Mouse (Mus musculus) heart, adult 8-10 months (tissue): Measurements from ENCODE around the gene Ttc21b. TPM values are rescaled to one million over a fixed set of nuclear protein-coding genes. Genes with fewer than 3 reads are reported as not detected.
"Not testable (repeated sequence)": the region's sequence is repeated elsewhere in the genome, so short reads cannot be mapped to it uniquely, and the experiment has no call there.

Experiments
- DNase-seq: peaks from one replicate; pipeline ENCODE4 v3.0.0; 2022; ENCODE audit warnings: low spot score
- total RNA-seq, 4 experiments: library from RNA; stranded (reverse); gene quantifications; 2 replicates each; pipeline ENCODE4 v1.2.4; 2022

The Ttc21b gene
- total RNA-seq = 1 to 10 TPM; 3.6 to 4.6 (median 3.9) TPM

GRCm38 (mm10) chr2:66256220-66257131 is at the start of gene Ttc21b:
Gene Ttc21b, minus strand, starts transcription at chr2:66256617.
- DNase-seq = peak; percentile 95

DNA sequence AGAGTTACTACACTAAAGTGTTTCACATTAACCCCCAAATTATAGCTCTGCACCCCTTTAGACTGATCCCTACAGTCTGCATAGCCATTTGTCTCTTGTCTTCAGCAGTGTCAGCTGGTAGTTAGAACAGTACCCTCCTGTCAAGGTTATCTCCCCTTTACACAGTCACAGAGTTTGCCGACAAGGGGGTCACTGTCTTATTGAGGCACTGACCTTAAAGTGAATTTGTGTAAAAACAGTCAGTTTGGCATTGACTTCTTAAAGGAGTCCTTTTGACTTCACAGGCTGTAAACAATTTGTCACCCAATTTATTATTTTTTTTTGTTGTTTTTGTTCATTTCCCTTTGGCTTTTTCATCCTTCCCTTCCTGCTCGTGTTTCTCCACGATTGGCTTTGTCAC is 16.1 kb upstream of the Ttc21b start:
- no peak for DNase-seq

DNA sequence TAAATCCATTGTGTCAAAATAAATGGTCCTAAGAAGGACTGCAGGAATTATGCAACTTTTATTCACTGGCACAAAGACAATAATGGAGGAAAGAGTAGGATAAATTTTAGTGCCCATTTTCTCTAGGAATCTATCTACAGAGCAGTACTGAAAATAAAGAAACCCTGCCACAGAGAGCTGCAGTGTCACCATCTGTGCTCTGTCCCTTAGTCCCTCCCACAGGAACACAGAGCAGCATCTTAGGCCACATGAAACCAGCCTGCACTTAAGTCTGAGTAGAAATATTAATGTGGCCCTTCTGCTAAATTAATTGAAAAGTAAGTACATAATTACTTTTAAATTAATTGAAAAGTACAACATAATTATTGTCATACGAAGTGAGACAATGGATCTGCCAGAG is 12.4 kb downstream of the Ttc21b start:
- DNase-seq = no peak

- no peak for DNase-seq
Measured at GRCm38 (mm10) chr2:66240334-66240733, 16.1 kb downstream of the Ttc21b start.

DNA sequence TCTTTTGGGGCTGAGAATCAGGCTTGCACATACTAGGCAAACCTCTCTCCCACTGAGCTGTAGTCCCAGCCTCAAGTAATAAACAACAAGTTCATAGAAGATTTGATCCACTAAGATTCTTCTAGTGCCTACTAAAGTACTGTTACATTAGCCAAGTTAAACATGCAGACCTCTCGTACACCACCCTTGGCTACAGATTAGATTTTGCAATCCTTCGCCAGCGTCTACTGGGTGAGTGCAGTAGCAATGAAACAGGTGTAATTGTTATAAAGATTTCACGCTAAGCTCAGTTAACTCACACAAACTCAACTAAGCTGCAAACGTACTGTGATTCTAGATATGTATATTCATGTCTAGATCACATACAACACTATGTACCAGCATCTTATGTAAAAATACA is 17.5 kb downstream of the Ttc21b start:
- DNase-seq = no peak

GRCm38 (mm10) chr2:66220954-66221353 is 35.5 kb downstream of the Ttc21b start:
- DNase-seq = no peak

DNA sequence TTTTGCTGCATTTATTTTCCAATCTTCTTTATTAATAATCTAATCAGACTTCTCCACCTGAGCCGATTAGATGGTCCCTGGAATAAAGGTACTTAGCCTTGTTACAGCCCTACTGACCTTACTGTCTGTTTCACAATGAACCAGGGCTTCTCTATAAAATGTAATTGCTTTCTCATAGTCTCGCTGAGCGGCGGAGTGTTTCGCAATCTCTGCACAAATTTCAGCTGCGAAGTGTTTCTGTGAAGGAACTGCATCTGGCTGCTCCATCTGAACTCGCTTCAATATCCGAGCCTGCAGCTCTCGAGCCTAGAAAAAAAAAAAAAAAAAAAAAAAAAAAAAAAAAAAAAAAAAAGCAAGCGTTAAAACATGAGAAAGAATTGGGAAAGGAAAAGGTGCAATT is 46.5 kb downstream of the Ttc21b start:
- DNase-seq = no peak

GRCm38 (mm10) chr2:66209353-66209752 is 47.1 kb downstream of the Ttc21b start:
- no peak for DNase-seq

DNA sequence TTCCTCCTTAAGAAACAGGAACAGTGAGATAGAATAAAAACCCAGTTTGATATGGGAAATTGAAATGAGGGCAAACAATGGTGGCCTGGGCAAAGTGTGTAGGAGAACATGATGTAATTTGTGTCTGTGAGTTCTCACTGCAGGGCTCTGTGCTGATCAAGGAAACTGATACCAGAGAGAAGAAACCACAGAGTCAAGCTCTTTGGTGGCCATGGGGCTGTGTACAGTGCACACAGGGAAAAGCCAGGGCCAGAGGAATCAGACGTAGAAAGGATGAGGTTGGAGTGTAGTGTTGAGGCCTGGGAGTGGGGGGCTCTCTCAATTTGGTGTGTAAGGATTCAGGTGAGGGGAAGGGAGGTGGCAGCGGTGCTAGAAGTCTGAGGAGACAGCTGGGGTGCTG is 49.6 kb downstream of the Ttc21b start:
- no peak for DNase-seq

DNA sequence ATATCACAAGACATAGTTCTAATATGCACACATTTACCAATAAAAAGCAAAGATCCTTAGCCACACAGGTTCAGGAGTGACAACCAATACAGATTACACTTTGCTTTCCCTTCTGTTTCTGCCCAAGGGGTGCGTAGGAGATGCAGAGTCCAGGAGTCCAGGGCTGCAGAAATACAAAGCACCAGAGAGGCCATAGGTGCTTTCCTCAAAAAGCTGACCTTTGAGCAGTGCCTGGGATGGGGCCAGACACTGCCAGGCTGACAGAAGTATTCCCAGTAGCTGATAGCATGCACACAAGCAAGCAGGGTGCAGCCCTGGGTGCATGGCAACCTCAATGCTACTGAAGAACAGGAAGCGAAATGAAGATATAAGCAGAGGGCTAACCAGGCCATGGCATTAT is 52.2 kb downstream of the Ttc21b start:
- no peak for DNase-seq

DNA sequence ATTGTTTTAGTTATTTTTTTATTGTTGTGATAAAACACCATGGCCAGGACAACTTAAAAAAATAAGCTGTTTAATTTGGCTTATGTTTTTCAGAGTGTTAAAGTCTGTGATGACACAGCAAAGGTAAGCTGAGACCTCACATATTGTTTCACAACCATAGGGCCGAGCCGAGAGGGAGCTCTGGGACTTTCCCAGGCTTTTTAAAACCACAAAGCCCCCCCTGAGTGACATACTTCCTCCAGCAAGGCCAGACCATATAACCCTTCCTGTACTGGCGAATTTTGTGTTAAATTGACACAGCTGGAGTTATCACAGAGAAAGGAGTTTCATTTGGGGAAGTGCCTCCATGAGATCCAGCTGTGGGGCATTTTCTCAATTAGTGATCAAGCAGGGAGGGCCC is 56.2 kb downstream of the Ttc21b start:
- DNase-seq = no peak

DNA sequence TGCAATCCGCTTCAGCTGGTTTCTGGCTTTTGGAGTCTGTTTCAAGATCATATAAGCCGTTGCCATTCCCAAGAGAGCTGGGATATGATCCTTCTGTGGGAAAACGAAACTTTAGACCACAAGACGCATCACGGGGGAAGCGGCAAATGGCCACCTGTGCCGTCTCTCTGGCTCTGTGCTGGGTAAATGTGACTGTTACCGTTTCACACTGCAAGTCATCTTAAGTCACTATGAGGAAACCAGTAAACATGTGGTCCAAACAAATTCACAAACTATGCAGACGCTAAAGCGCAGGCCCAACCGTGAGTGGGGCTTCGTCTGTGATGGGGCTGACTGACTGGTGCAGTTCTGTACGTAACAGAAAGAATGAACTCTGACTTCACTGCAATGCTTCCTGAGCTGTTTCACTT is 64.7 kb downstream of the Ttc21b start:
- no peak for DNase-seq

- no peak for DNase-seq
Measured at GRCm38 (mm10) chr2:66190157-66190556, 66.3 kb downstream of the Ttc21b start.

GRCm38 (mm10) chr2:66189197-66189596 is 67.2 kb downstream of the Ttc21b start:
- not testable (repeated sequence) for DNase-seq

DNA sequence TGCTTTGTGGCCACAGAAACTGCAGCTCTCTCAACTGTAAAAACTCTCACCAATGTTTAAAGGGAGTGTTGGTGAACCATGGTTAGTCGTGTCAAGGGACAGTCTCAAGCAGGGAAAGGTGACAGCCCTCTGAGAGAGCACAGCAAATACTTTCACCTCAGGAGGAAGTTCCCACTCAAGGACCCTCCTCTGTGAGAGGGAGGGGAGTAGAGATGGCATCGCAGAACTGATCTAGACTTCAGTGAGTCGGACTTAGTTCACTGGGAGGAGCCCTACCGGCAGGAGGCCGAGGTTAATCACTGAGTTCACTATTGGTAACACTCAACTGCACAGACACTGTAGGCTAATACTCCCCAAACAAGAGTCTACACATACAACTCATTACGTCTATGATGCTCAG is 68.9 kb downstream of the Ttc21b start:
- no peak for DNase-seq

DNA sequence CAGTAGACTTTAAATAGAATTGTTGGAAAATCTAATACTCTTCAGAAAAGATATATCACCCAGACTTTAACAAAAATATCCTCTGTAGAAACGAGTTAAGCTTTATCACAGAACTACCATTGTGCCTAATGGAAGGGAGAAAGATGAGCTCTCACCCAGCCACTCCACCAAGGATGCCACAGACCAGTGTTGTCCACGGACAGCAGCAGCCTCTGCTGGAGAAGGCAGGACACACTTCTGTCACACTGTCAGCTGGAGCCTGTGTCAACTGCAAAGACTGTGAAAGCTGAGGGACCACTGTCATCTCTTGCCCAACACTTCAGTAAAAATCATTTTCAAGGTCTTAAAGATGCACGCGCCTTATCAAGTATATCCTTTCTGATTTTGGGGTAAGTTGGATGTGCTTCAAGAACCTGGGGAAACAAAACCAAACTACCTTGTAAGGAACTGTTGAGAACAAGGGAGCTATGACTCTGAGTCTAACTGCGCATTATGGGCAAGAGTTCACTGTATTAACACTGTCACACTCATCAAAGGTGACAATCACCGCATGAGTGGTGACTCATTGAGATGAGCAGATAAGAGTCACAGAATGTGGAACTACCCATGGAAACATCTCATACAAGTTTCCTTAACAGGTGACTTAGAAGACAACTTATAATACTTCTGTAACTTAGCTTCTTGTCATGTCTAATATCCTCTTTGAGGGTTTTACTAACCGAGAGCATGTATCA is 71.8 kb downstream of the Ttc21b start:
- no peak for DNase-seq

- DNase-seq = peak; percentile 30
Measured at GRCm38 (mm10) chr2:66180293-66180692, 76.1 kb downstream of the Ttc21b start.

GRCm38 (mm10) chr2:66179782-66180181 is 76.6 kb downstream of the Ttc21b start:
- no peak for DNase-seq

- DNase-seq = no peak
Measured at GRCm38 (mm10) chr2:66178848-66179215, 77.6 kb downstream of the Ttc21b start.

DNA sequence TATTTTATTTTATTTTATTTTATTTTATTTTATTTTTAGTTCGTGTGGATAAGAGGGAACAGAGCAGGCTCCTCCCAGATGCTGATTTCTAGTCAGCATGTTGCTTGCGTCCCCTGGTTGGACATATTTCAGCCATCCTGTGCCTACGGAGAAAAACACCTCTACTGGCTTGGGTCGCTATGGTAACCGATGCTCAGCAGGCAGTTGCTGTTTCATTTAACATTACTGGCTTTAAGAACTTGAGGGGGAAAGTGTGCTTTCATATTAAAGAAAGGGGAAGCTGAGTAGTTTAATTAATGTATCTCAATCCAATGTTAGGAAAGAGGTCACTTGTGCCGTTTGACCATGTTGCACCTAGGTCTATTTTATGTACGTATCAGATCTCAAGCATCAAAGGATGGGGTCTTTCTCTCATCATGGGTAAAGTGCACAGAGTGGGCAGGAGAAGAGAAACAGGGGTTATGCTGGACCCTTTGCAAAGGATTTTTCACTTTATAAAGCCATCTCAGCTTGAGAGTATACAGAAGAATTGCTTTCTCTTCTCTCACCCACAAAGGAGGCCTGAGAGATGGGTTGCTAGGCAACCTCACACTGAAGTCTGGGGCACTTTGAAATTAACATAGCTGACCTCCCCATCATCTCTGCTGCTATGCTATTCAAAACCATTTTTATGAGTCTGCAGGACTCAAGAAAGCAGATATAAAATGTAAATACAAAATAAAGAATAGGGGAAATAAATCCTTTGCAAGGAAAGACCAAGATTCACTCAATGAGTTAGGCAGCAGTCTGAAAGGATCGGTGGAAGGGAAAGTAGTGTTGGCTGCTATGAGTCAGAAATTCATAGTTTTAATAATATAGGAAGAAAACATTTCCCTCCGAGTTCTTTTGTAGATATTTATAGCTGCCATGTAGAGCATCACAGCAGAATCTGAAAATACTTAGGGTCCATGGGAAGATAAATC is 78.2 kb downstream of the Ttc21b start:
- no peak for DNase-seq

- DNase-seq = no peak
Measured at GRCm38 (mm10) chr2:66177017-66177416, 79.4 kb downstream of the Ttc21b start.

GRCm38 (mm10) chr2:66173134-66173533 is 83.3 kb downstream of the Ttc21b start:
- DNase-seq = no peak
